13 mouse cellular contexts compared by ENCODE assay signal in genomic region chr4:57867454-57867853, GRCm38 (mm10). TPM values are rescaled to one million over a fixed set of nuclear protein-coding genes. Genes with fewer than 3 reads are reported as not detected.
DNase-seq lines count a peak whose midpoint lies in the region; ATAC-seq and TF ChIP-seq lines count a peak whose summit lies in the region.
"Had no signal": no experiment of that assay in that cellular context is flagged by ENCODE, and none has a peak within 500 bp of the region (broad histone marks: within the 10 kb centered on the region; RNA-seq: fewer than 3 reads in every experiment).

No protein-coding gene starts in this region.

- WGBS in hindbrain, embryonic 13.5 days: 41% methylated on average over 10 of the region's 10 CpGs
- 36% methylated on average over 10 of the region's 10 CpGs for WGBS in hindbrain, embryonic 12.5 days

- no peak overlapping the region for H3K9ac ChIP-seq in hindbrain, embryonic 13.5 days
- H3K9ac ChIP-seq in hindbrain, embryonic 12.5 days: no peak overlapping the region
- H3K9ac ChIP-seq in ES-Bruce4 (ENCODE audit: low read depth, poor library complexity, severe bottlenecking): no peak overlapping the region
- H3K9ac ChIP-seq: liver, embryonic 13.5 days; stomach, embryonic 15.5 days had no signal

- 0 out of 2 replicates have a peak overlapping the region, but pooled peaks have one; percentile 55 for H3K27ac ChIP-seq in hindbrain, embryonic 13.5 days
- H3K27ac ChIP-seq in hindbrain, embryonic 12.5 days: no peak overlapping the region
- peak overlapping the region; percentile 21; the same call in 1 of the 2 replicates for H3K27ac ChIP-seq in ES-Bruce4 (ENCODE audit: insufficient read depth, low read length)
- H3K27ac ChIP-seq: liver, embryonic 13.5 days; stomach, embryonic 15.5 days had no signal

- H3K27me3 ChIP-seq in hindbrain, embryonic 13.5 days: no peaks in the 10 kb centered on the region
- H3K27me3 ChIP-seq in hindbrain, embryonic 12.5 days: no peaks in the 10 kb centered on the region
- H3K27me3 ChIP-seq in ES-Bruce4 (ENCODE audit: control insufficient read depth, insufficient read depth, low read length, poor library complexity, severe bottlenecking): no peaks in the 10 kb centered on the region
- H3K27me3 ChIP-seq: liver, embryonic 13.5 days; Patski; stomach, embryonic 15.5 days had no signal

- no peak for TF ChIP-seq POLR2A in ES-Bruce4 (IDR thresholded peaks at IDR 0.05; ENCODE audit: insufficient read depth, low read length)

- no peak overlapping the region; the same call in 1 of the 2 replicates for H3K4me2 ChIP-seq in hindbrain, embryonic 13.5 days
- no peak overlapping the region for H3K4me2 ChIP-seq in hindbrain, embryonic 12.5 days (replicated peaks)
- H3K4me2 ChIP-seq: liver, embryonic 13.5 days; stomach, embryonic 15.5 days had no signal

- peaks cover 16% of the 10 kb centered on the region for H3K4me1 ChIP-seq in hindbrain, embryonic 13.5 days (replicated peaks)
- peaks cover 12% of the 10 kb centered on the region for H3K4me1 ChIP-seq in hindbrain, embryonic 12.5 days
- peaks cover 8% of the 10 kb centered on the region for H3K4me1 ChIP-seq in ES-Bruce4 (ENCODE audit: control insufficient read depth, insufficient read depth, low read length)
- H3K4me1 ChIP-seq: liver, embryonic 13.5 days; stomach, embryonic 15.5 days had no signal

- no peaks in the 10 kb centered on the region for H3K36me3 ChIP-seq in hindbrain, embryonic 13.5 days
- no peaks in the 10 kb centered on the region for H3K36me3 ChIP-seq in hindbrain, embryonic 12.5 days
- no peaks in the 10 kb centered on the region for H3K36me3 ChIP-seq in ES-Bruce4 (ENCODE audit: control insufficient read depth, insufficient read depth, low read length, poor library complexity, severe bottlenecking)
- H3K36me3 ChIP-seq: liver, embryonic 13.5 days; stomach, embryonic 15.5 days had no signal

- no peaks in the 10 kb centered on the region for H3K9me3 ChIP-seq in hindbrain, embryonic 13.5 days
- no peaks in the 10 kb centered on the region for H3K9me3 ChIP-seq in hindbrain, embryonic 12.5 days (replicated peaks)
- no peaks in the 10 kb centered on the region for H3K9me3 ChIP-seq in ES-Bruce4 (replicated peaks; ENCODE audit: control insufficient read depth, insufficient read depth, low read length, poor library complexity, severe bottlenecking)
- H3K9me3 ChIP-seq: liver, embryonic 13.5 days; stomach, embryonic 15.5 days had no signal

- peak; percentile 80 for DNase-seq in A20 (ENCODE audit: low read depth, low spot score)
- no peak for DNase-seq in cerebellum, adult 8-10 months
- DNase-seq in embryo, embryonic 10.5 days (ENCODE audit: low spot score): no peak
- DNase-seq in heart, postnatal 14 days: no peak
- DNase-seq: cerebellum, adult 2 months; liver, embryonic 13.5 days had no signal

- H3K4me3 ChIP-seq in hindbrain, embryonic 13.5 days: no peak overlapping the region
- no peak overlapping the region for H3K4me3 ChIP-seq in hindbrain, embryonic 12.5 days
- no peak overlapping the region for H3K4me3 ChIP-seq in ES-Bruce4 (ENCODE audit: low read depth, low read length)
- H3K4me3 ChIP-seq: liver, embryonic 13.5 days; stomach, embryonic 15.5 days had no signal

- TF ChIP-seq CTCF in ES-Bruce4 (IDR thresholded peaks at IDR 0.05; ENCODE audit: low read depth, low read length): no peak

- intact Hi-C loops in heart, postnatal 14 days (cut with DNase I): no loop called here

- no peak for TF ChIP-seq EP300 in ES-Bruce4 (IDR thresholded peaks at IDR 0.05; ENCODE audit: insufficient read depth, low read depth, low read length)

- ATAC-seq in hindbrain, embryonic 13.5 days (ENCODE audit: low FRiP score): no peak
- ATAC-seq in hindbrain, embryonic 12.5 days (ENCODE audit: low FRiP score): no peak
- ATAC-seq in megakaryocyte progenitor cell, adult 5-6 weeks (replicated peaks; ENCODE audit: poor library complexity): peak; percentile 48; the same call in 1 of the 2 replicates
- ATAC-seq: forebrain, embryonic 16.5 days had no signal

RNA-seq across cellular contexts. Expression of gene D630039A03Rik, which starts 48.6 kb away (rescaled TPM):
- polyA plus RNA-seq in hindbrain, embryonic 13.5 days (2015; fragmentation: Nextera tagmentation; extraction: Ambion mirVana): 0.09 and 0.19 TPM in 2 replicates
- 0.31 and 0.45 TPM in 2 replicates for polyA plus RNA-seq in hindbrain, embryonic 12.5 days (2016; fragmentation: Nextera tagmentation; extraction: Ambion mirVana)
- polyA plus RNA-seq in ES-Bruce4 (2011; ENCODE audit: insufficient read depth, insufficient read length, low read depth, missing spikeins): 2.0 and 2.5 TPM in 2 replicates
- not detected in 2 replicates for total RNA-seq in megakaryocyte progenitor cell, adult 5-6 weeks (2015)
- total RNA-seq in megakaryocyte progenitor cell, adult 5-6 weeks (2017): 0.34 TPM in 1 of 2 replicates, not detected in the other
- under 1 TPM; 0.20 to 0.43 TPM for total RNA-seq in heart, postnatal 14 days (2021)
- polyA plus RNA-seq: forebrain, embryonic 16.5 days had no signal
